Mouse (Mus musculus): ENCODE results near the gene Cars2.

DNA sequence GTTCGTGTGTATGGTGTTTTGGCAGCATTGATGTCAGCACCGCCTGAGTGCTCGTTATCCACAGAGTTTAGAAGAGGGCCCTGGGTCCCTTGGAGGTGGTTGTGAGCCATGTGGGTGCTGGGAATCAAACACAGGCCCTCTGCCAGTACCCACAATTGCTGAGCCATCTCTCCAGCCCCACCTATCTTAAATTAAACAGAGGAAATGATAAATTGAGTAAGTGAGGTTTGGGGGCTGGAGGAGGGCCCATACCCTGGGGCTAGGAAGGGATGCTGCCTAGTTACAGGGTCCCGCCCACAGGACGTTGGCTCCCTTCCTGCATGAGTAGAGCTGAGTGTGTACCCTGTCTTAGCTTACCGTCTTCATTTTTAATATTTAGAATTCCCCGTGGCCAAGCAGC lies 14.1 kb upstream of the Cars2 start:
- TF ChIP-seq HCFC1 (IDR thresholded peaks at IDR 0.05; ENCODE audit: low read depth, low read length) = no peak
- no peak for TF ChIP-seq MAX (IDR thresholded peaks at IDR 0.05; ENCODE audit: low read length)
- no peak for TF ChIP-seq GABPA (IDR thresholded peaks at IDR 0.05; ENCODE audit: insufficient replicate concordance, low read depth, low read length)
- no peak for TF ChIP-seq ZNF384 (IDR thresholded peaks at IDR 0.05; ENCODE audit: low read depth, low read length)
- TF ChIP-seq CTCF (conservative IDR thresholded peaks at IDR 0.05 in 1 of 2, IDR thresholded peaks at IDR 0.05 in 1 of 2; ENCODE audit: low read depth in 2 of 2, low read length in 2 of 2) = no peak
- no peak for TF ChIP-seq MAFK (IDR thresholded peaks at IDR 0.05; ENCODE audit: insufficient replicate concordance, low read length)
- TF ChIP-seq ZKSCAN1 (IDR thresholded peaks at IDR 0.05; ENCODE audit: borderline replicate concordance, low read depth, low read length) = no peak
- no peak for TF ChIP-seq JUND (conservative IDR thresholded peaks at IDR 0.05; ENCODE audit: low read depth, low read length)
- no peak for TF ChIP-seq EP300 (IDR thresholded peaks at IDR 0.05; ENCODE audit: low read length)
- no peak for TF ChIP-seq POLR2A (IDR thresholded peaks at IDR 0.05; ENCODE audit: low read depth, low read length)
- no peak for TF ChIP-seq TCF12 (IDR thresholded peaks at IDR 0.05; ENCODE audit: low read depth, low read length)
- no peak for TF ChIP-seq CHD2 (IDR thresholded peaks at IDR 0.05; ENCODE audit: low read length)
- no peak for TF ChIP-seq NRF1 (IDR thresholded peaks at IDR 0.05; ENCODE audit: low read depth, low read length)
- TF ChIP-seq ETS1 (conservative IDR thresholded peaks at IDR 0.05; ENCODE audit: low read depth, low read length) = no peak

All from CH12.LX (cell line).